Mouse (Mus musculus) midbrain, embryonic 15.5 days (tissue): ENCODE measurements around the gene Rnf167. TPM values are rescaled to one million over a fixed set of nuclear protein-coding genes. Genes with fewer than 3 reads are reported as not detected.
A peak's percentile ranks its signal among the peaks of the same experiment; 100 is the strongest.

Experiments used
- ATAC-seq: fragments of 200-750 bp; cut with Nextera tagmentation; replicated peaks from 2 replicates; pipeline ENCODE4 v1.8.0; 2017; ENCODE audit warnings: moderate TSS enrichment
- H3K27ac ChIP-seq: fragments of 300-500 bp; sonication (generic); 2 replicates; pipeline ENCODE4 v1.5.1; 2015; ENCODE audit warnings: mild to moderate bottlenecking, inconsistent platforms
- H3K27me3 ChIP-seq: fragments of 300-500 bp; sonication (generic); replicated peaks from 2 replicates; pipeline ENCODE4 v1.6.1; 2015; ENCODE audit warnings: inconsistent platforms
- H3K36me3 ChIP-seq: fragments of 300-500 bp; sonication (generic); replicated peaks from 2 replicates; pipeline ENCODE4 v1.6.1; 2015; ENCODE audit warnings: inconsistent platforms
- H3K4me1 ChIP-seq: fragments of 300-500 bp; sonication (generic); 2 replicates; pipeline ENCODE4 v1.6.1; 2015; ENCODE audit warnings: inconsistent platforms
- H3K4me2 ChIP-seq: fragments of 300-500 bp; sonication (generic); 2 replicates; pipeline ENCODE4 v1.6.1; 2015; ENCODE audit warnings: inconsistent platforms, mild to moderate bottlenecking, moderate library complexity
- H3K4me3 ChIP-seq: fragments of 300-500 bp; sonication (generic); 2 replicates; pipeline ENCODE4 v1.5.1; 2015; ENCODE audit warnings: mild to moderate bottlenecking, inconsistent platforms
- H3K9ac ChIP-seq: fragments of 300-500 bp; sonication (generic); 2 replicates; pipeline ENCODE4 v1.6.1; 2015; ENCODE audit warnings: mild to moderate bottlenecking, inconsistent platforms
- H3K9me3 ChIP-seq: fragments of 300-500 bp; sonication (generic); 2 replicates; pipeline ENCODE4 v1.6.1; 2016; ENCODE audit warnings: inconsistent platforms
- WGBS: fragments of 180-500 bp; shearing (Covaris S2); methylation state at CpG from one replicate; pipeline ENCODE4 v1.1.7; 2015; ENCODE audit warnings: mixed read lengths; 5-methylcytosine and 5-hydroxymethylcytosine counted together
- polyA plus RNA-seq: library from polyadenylated mRNA; unstranded; fragments of >200 nt; fragmentation: Nextera tagmentation; extraction: Ambion mirVana; gene quantifications from 2 replicates; pipeline ENCODE4 v1.2.1, GENCODE M21; 2015

Gene Rnf167
- 114 and 122 TPM in 2 replicates for polyA plus RNA-seq

- H3K36me3 ChIP-seq: peaks cover 36% of the 10 kb centered on the region
- WGBS: 0% methylated on average over 63 of the region's 63 CpGs
Observed at GRCm38 (mm10) chr11:70646691-70647650, at the start of gene Rnf167, which contains the start of gene Slc25a11. TSS of gene Rnf167 (plus strand) at chr11:70647235. TSS of gene Slc25a11 (minus strand) at chr11:70647479.

GRCm38 (mm10) chr11:70597301-70597700, 49.7 kb upstream of the Rnf167 start:
- no peak for ATAC-seq
- Histone ChIP-seq H3K36me3 (peaks cover 2% of the 10 kb centered on the region; the same call in 1 of the 2 replicates), H3K4me3 (no peak overlapping the region), H3K27ac (no peak overlapping the region), H3K27me3 (no peaks in the 10 kb centered on the region), H3K9me3 (no peaks in the 10 kb centered on the region), H3K4me1 (no peaks in the 10 kb centered on the region), H3K9ac (no peak overlapping the region), H3K4me2 (no peak overlapping the region)
- 88% methylated on average over 6 of the region's 6 CpGs for WGBS

More at GRCm38 (mm10) chr11:70646691-70647650, at the start of gene Rnf167, which contains the start of gene Slc25a11:
- peak within 1 kb of the TSS; percentile 97 for H3K4me2 ChIP-seq
- peak within 1 kb of the TSS; percentile 85 for H3K9ac ChIP-seq
- H3K4me1 ChIP-seq: peaks cover 40% of the 10 kb centered on the region
- no peaks in the 10 kb centered on the region for H3K27me3 ChIP-seq
- peak within 1 kb of the TSS; percentile 80 for H3K4me3 ChIP-seq
- ATAC-seq: peak; percentile 92
- H3K27ac ChIP-seq: peak within 1 kb of the TSS; percentile 95
- H3K9me3 ChIP-seq: no peaks in the 10 kb centered on the region

GRCm38 (mm10) chr11:70598451-70598953, 48.5 kb upstream of the Rnf167 start:
- Histone ChIP-seq H3K27ac (no peak overlapping the region), H3K36me3 (peaks cover 7% of the 10 kb centered on the region), H3K4me2 (no peak overlapping the region), H3K9ac (no peak overlapping the region), H3K4me3 (no peak overlapping the region), H3K27me3 (no peaks in the 10 kb centered on the region), H3K9me3 (no peaks in the 10 kb centered on the region), H3K4me1 (no peaks in the 10 kb centered on the region)
- no peak for ATAC-seq
- WGBS: 92% methylated on average over 9 of the region's 9 CpGs

GRCm38 (mm10) chr11:70605024-70605566, 41.9 kb upstream of the Rnf167 start:
- Histone ChIP-seq H3K27ac (no peak overlapping the region), H3K36me3 (peaks cover 53% of the 10 kb centered on the region), H3K4me3 (no peak overlapping the region), H3K9me3 (no peaks in the 10 kb centered on the region), H3K9ac (no peak overlapping the region), H3K27me3 (no peaks in the 10 kb centered on the region), H3K4me1 (no peaks in the 10 kb centered on the region), H3K4me2 (no peak overlapping the region)
- ATAC-seq: 0 out of 2 replicates have a peak, but pooled peaks have one; percentile 20
- WGBS: 57% methylated on average over 14 of the region's 14 CpGs

DNA sequence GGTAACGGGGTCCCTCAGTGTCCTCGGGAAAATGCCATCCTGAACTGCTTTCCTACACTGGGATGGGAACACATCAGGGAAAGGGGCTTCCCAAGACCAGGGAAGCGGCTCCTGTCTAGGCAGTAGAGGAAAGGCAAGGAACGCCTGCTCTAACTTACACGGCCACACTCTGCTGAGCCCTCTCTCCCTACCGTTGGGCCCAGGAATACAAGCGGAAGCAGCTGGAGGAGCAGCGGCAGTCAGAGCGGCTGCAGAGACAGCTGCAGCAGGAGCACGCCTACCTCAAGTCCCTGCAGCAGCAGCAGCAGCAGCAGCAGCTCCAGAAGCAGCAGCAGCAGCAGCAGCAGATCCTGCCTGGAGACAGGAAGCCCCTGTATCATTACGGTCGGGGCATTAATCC, 40.3 kb upstream of the Rnf167 start:
- Histone ChIP-seq H3K4me3 (no peak overlapping the region), H3K4me1 (no peaks in the 10 kb centered on the region), H3K27me3 (no peaks in the 10 kb centered on the region), H3K9me3 (no peaks in the 10 kb centered on the region), H3K27ac (no peak overlapping the region), H3K4me2 (no peak overlapping the region), H3K36me3 (peaks cover 59% of the 10 kb centered on the region), H3K9ac (no peak overlapping the region)
- no peak for ATAC-seq
- WGBS: 79% methylated on average over 12 of the region's 12 CpGs

DNA sequence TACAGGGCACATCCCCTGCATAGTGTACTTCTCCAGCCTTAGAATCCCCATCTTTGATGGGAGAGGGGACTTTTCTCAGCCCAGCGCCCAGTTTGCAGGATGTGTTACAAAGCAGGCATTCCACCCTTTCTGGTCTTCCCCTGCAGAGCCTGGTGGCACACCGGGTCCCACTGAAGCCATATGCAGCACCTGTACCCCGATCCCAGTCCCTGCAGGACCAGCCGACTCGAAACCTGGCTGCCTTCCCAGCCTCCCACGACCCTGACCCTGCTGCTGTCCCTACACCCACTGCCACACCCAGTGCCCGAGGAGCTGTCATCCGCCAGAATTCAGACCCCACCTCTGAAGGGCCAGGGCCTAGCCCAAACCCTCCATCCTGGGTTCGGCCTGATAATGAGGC, 39.4 kb upstream of the Rnf167 start:
- Histone ChIP-seq H3K27me3 (no peaks in the 10 kb centered on the region), H3K9me3 (no peaks in the 10 kb centered on the region), H3K4me2 (no peak overlapping the region), H3K9ac (no peak overlapping the region), H3K27ac (no peak overlapping the region), H3K36me3 (peaks cover 62% of the 10 kb centered on the region), H3K4me3 (no peak overlapping the region), H3K4me1 (no peaks in the 10 kb centered on the region)
- 94% methylated on average over 9 of the region's 9 CpGs for WGBS
- ATAC-seq: no peak

DNA sequence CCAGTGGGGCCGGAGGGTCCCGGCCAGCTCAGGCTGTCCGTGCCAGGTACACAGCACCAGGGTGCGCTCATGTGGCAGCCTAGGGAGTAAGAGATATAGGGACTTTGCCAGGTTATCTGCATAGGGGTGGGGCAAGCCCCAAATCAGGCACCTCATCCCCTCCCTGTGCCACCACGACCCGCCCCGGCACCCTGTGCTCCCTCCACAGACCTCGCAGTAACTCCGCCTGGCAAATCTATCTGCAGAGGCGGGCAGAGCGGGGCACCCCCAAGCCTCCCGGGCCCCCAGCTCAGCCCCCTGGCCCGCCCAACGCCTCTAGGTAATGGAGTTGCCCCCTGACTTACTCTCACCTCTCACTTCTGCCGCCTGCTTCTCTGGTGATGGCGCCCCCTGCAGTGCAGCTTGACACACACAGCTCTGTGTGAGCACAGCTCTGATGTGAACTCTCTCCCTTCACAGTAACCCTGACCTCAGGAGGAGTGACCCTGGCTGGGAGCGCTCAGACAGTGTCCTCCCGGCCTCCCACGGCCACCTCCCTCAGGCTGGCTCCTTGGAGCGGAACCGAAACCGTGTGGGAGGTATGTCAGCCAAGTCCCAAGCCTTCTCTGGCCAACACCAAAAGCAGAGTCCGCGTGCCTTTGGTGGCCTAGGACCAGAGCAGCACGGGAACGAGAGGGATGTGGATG, 38.5 kb upstream of the Rnf167 start:
- peaks cover 67% of the 10 kb centered on the region for H3K36me3 ChIP-seq

DNA sequence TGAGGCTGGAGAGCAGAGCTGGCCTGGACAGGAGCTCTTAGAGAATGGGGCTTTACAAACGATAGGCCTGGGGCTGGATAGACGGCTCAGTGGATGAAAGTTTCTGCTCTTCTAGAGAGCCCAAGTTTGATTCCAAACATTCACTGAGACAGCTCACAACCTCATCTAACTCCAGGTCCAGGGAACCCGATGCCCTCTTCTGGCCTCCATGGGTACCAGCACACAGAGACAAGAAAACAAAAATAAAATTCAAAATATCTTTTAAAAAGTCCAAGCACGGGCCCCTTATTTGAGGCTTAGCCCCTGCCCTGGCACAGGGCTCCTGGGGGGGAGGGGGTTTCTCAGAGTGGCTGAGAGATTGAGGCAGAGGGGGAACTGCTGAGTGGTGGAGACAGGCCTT, 36.3 kb upstream of the Rnf167 start:
- Histone ChIP-seq H3K4me2 (no peak overlapping the region), H3K27ac (no peak overlapping the region), H3K4me1 (peaks cover 11% of the 10 kb centered on the region), H3K4me3 (no peak overlapping the region), H3K27me3 (0 out of 2 replicates have a peak, but pooled peaks cover 3% of the 10 kb centered on the region), H3K9ac (no peak overlapping the region), H3K36me3 (peaks cover 51% of the 10 kb centered on the region), H3K9me3 (no peaks in the 10 kb centered on the region)
- WGBS: 86% methylated on average over 4 of the region's 4 CpGs
- no peak for ATAC-seq

More for the DNA sequence above, 38.5 kb upstream of the Rnf167 start:
- Histone ChIP-seq H3K4me1 (no peaks in the 10 kb centered on the region), H3K4me3 (no peak overlapping the region), H3K9me3 (no peaks in the 10 kb centered on the region), H3K4me2 (no peak overlapping the region), H3K9ac (no peak overlapping the region), H3K27ac (no peak overlapping the region), H3K27me3 (no peaks in the 10 kb centered on the region)
- WGBS: 89% methylated on average over 26 of the region's 26 CpGs
- ATAC-seq: no peak

DNA sequence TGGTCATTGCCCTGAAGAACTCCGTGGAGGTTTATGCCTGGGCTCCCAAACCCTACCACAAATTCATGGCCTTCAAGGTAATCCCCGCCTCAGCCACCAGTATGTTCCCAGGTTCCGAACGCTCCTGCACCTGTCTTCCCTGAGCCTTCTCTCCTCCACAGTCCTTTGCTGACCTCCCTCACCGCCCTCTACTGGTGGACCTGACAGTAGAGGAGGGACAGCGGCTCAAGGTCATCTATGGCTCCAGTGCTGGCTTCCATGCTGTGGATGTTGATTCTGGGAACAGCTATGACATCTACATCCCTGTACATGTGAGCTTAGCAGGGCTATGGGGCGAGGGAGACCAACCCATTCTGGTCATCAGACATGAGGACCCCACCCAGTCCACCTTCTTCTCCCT, 34.5 kb upstream of the Rnf167 start:
- H3K4me1 ChIP-seq: peaks cover 11% of the 10 kb centered on the region
- no peak overlapping the region for H3K9ac ChIP-seq
- H3K27me3 ChIP-seq: peaks cover 8% of the 10 kb centered on the region; the same call in 1 of the 2 replicates
- peaks cover 41% of the 10 kb centered on the region for H3K36me3 ChIP-seq
- H3K27ac ChIP-seq: no peak overlapping the region
- H3K9me3 ChIP-seq: no peaks in the 10 kb centered on the region
- 70% methylated on average over 7 of the region's 7 CpGs for WGBS
- no peak overlapping the region for H3K4me2 ChIP-seq
- H3K4me3 ChIP-seq: no peak overlapping the region
- ATAC-seq: no peak

GRCm38 (mm10) chr11:70615074-70615473, 32.0 kb upstream of the Rnf167 start:
- Histone ChIP-seq H3K36me3 (peaks cover 19% of the 10 kb centered on the region), H3K4me1 (peaks cover 11% of the 10 kb centered on the region), H3K27ac (no peak overlapping the region), H3K4me2 (peak overlapping the region; percentile 45), H3K9ac (no peak overlapping the region), H3K4me3 (peak overlapping the region; percentile 17; the same call in 1 of the 2 replicates), H3K9me3 (no peaks in the 10 kb centered on the region), H3K27me3 (peaks cover 8% of the 10 kb centered on the region; the same call in 1 of the 2 replicates)
- ATAC-seq: no peak; the same call in 1 of the 2 replicates
- 4% methylated on average over 17 of the region's 17 CpGs for WGBS

- no peak within 1 kb of the TSS for H3K27ac ChIP-seq
- H3K36me3 ChIP-seq: peaks cover 13% of the 10 kb centered on the region; the same call in 1 of the 2 replicates
- peak within 1 kb of the TSS; percentile 45 for H3K4me2 ChIP-seq
- H3K4me1 ChIP-seq: peaks cover 11% of the 10 kb centered on the region
- peaks cover 8% of the 10 kb centered on the region; the same call in 1 of the 2 replicates for H3K27me3 ChIP-seq
- ATAC-seq: no peak
- WGBS: 14% methylated on average over 21 of the region's 21 CpGs
- peak within 1 kb of the TSS; percentile 17; the same call in 1 of the 2 replicates for H3K4me3 ChIP-seq
- no peak within 1 kb of the TSS for H3K9ac ChIP-seq
- no peaks in the 10 kb centered on the region for H3K9me3 ChIP-seq
Observed at GRCm38 (mm10) chr11:70615516-70616093, 31.4 kb upstream of the Rnf167 start, which contains the start of gene 4930544D05Rik. TSS of gene 4930544D05Rik (plus strand) at chr11:70615848.
